Mouse (Mus musculus): ENCODE results near the gene Slc6a8. TPM values are rescaled to one million over a fixed set of nuclear protein-coding genes. Genes with fewer than 3 reads are reported as not detected.
A peak's percentile ranks its signal among the peaks of the same experiment; 100 is the strongest.

The Slc6a8 gene
- polyA plus RNA-seq, 1 experiment from 2014 or later, result 7.5 TPM

DNA sequence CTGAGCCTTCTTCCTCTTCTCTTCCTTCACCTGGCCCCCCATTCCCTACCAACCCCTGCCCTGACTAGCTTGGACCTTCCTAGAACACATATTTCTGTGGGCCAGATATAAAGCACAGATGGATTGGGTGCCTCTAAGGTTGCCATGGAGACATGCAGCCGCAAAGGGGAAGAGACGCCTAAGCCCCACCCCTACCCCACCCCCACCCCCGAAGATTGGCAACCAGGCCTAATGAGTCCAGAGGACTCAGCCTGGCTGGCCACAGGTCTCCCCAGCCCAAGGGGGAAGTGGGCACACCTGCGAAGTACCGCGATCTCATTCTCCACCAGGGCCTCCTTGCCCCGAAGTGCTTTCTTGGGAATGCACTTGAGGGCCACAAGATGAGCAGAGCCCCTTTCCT lies 14.6 kb upstream of the Slc6a8 start:
- no peak overlapping the region for H3K4me2 ChIP-seq
- no peaks in the 10 kb centered on the region for H3K9me3 ChIP-seq (replicated peaks)
- no peak overlapping the region for H3K27ac ChIP-seq
- peaks cover 11% of the 10 kb centered on the region; the same call in 1 of the 2 replicates for H3K27me3 ChIP-seq
- no peak overlapping the region for H3K4me3 ChIP-seq
- 0 out of 2 replicates have a peak, but pooled peaks cover 4% of the 10 kb centered on the region for H3K4me1 ChIP-seq (replicated peaks)
- ATAC-seq (replicated peaks; ENCODE audit: insufficient number of reproducible peaks, insufficient read depth, low FRiP score, low read depth), result no peak
- WGBS, result 47% methylated on average over 7 of the region's 7 CpGs
- H3K36me3 ChIP-seq, result no peaks in the 10 kb centered on the region
- no peak overlapping the region for H3K9ac ChIP-seq

DNA sequence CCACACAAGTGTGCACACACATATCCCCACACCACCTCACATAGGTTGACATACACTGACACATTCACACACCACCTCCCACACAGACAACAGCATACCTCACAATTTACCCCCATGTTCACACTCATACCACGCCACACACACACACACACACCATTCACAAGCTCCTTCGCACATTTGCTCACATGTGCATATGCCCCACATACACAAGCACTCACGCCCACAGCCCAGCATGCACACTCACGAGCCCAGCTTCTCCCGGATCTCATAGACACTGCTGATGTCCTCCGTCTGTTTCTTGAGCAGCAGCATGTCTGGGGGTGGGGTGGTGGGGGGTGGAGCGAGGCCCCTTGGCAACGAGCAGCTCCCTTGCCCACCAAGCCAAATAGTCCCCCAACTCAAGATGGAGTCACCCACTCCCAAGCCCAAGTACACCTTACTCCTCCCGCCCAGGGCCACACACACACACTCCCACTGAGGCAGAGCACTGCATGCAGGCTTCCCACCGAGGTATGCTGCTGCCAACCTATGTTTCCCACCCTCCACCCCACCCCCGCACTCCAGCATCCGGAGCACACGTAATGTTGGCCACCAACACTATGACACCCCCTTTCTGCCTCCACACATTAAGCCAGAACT lies 13.9 kb upstream of the Slc6a8 start:
- H3K9me3 ChIP-seq (replicated peaks), result no peaks in the 10 kb centered on the region
- no peaks in the 10 kb centered on the region for H3K36me3 ChIP-seq
- 0 out of 2 replicates have a peak, but pooled peaks have one; percentile 3 for ATAC-seq (replicated peaks; ENCODE audit: insufficient number of reproducible peaks, insufficient read depth, low FRiP score, low read depth)
- H3K27ac ChIP-seq, result no peak overlapping the region
- 0 out of 2 replicates have a peak, but pooled peaks cover 4% of the 10 kb centered on the region for H3K27me3 ChIP-seq
- H3K4me2 ChIP-seq, result peak overlapping the region; percentile 86
- peak overlapping the region; percentile 56; the same call in 1 of the 2 replicates for H3K9ac ChIP-seq
- 53% methylated on average over 13 of the region's 13 CpGs for WGBS
- peak overlapping the region; percentile 52 for H3K4me3 ChIP-seq
- 0 out of 2 replicates have a peak, but pooled peaks cover 4% of the 10 kb centered on the region for H3K4me1 ChIP-seq (replicated peaks)

DNA sequence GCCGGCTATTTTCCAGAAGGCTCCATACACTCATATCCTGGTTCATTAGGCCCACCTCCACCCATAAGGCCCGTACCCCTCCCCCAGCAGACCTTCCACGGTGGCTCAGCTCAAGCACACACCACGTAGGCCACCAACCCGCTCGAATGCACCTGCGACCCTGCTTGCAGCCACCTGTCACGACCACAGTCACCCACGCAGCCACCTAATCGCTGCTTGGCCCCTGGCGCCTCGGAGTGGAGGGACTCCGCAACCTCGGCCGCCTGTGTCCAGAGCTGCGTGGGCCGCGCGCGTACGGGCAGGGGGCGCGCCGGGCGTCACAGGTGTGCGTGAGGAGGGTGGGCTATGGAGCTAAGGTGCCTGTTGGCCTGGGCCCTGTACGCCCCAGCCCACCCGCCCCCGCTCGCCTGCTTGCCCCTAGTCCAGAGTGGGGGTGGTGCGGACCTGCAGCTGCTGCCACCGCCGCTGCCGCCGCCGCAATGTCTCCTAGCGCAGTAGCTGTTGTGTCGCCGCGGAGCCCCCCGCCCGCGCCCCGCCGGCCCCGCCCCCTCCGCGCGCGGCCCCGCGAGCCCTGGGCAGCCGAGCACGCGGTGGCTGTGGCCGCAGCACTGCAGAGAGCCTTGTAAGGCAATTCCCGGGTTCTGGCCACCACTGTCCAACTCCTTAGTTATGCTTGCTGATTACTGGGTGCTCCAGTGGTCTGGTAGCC lies 13.2 kb upstream of the Slc6a8 start, which contains the start of gene Pnck:
Gene Pnck (minus strand): TSS at position 543 of the 709 bp plus-strand sequence.
- no peaks in the 10 kb centered on the region for H3K9me3 ChIP-seq (replicated peaks)
- H3K4me2 ChIP-seq, result peak within 1 kb of the TSS; percentile 86
- 0 out of 2 replicates have a peak, but pooled peaks cover 4% of the 10 kb centered on the region for H3K4me1 ChIP-seq (replicated peaks)
- 0 out of 2 replicates have a peak, but pooled peaks have one; percentile 44 for ATAC-seq (replicated peaks; ENCODE audit: insufficient number of reproducible peaks, insufficient read depth, low FRiP score, low read depth)
- H3K36me3 ChIP-seq, result no peaks in the 10 kb centered on the region
- 0 out of 2 replicates have a peak, but pooled peaks cover 3% of the 10 kb centered on the region for H3K27me3 ChIP-seq
- 16% methylated on average over 31 of the region's 57 CpGs for WGBS
- H3K9ac ChIP-seq, result peak within 1 kb of the TSS; percentile 56
- peak within 1 kb of the TSS; percentile 52 for H3K4me3 ChIP-seq
- no peak within 1 kb of the TSS for H3K27ac ChIP-seq

DNA sequence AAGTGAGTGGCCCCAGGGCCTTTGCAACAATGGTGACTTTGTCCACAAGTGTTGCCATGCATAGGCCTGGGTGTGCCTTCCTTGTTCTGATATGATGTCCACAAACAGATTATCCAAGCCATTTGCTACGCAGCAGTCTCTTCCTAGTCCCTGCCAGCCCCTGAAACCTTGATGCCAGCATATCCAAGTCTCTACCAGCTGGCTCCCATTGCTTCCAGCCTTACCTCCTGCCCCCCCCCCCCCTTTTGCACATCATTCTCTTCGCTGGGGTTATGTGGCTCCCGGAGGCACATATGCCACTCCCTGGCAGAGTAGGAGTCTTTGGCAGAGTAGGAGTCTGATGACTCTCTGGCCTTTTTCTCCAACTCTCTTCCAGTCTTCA lies 12.7 kb upstream of the Slc6a8 start:
- H3K4me1 ChIP-seq (replicated peaks), result 0 out of 2 replicates have a peak, but pooled peaks cover 4% of the 10 kb centered on the region
- peak overlapping the region; percentile 86 for H3K4me2 ChIP-seq
- no peaks in the 10 kb centered on the region for H3K36me3 ChIP-seq
- ATAC-seq (replicated peaks; ENCODE audit: insufficient number of reproducible peaks, insufficient read depth, low FRiP score, low read depth), result no peak
- H3K9ac ChIP-seq, result peak overlapping the region; percentile 56
- WGBS, result 62% methylated on average over 3 of the region's 3 CpGs
- H3K9me3 ChIP-seq (replicated peaks), result no peaks in the 10 kb centered on the region
- H3K4me3 ChIP-seq, result peak overlapping the region; percentile 52
- no peak overlapping the region for H3K27ac ChIP-seq
- 0 out of 2 replicates have a peak, but pooled peaks cover 3% of the 10 kb centered on the region for H3K27me3 ChIP-seq

DNA sequence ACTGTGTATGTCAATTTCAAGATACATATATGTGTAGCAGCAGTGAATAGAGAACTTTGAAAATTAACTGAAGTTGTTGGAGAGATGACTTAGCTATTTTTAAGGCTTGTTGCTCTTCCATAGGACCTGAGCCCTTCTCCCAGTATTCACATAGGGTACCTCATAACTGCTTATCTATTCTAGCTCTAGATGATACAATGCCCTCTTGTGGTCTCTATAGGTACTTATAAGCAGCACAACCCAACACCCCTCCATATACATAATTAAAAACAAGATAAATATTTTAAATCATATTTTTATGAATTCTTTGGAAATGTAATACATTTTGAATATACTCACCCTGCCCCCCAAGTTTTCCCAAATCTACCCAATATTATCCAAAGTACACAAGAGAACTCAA lies 9.8 kb upstream of the Slc6a8 start:
- H3K27me3 ChIP-seq, result 0 out of 2 replicates have a peak, but pooled peaks cover 3% of the 10 kb centered on the region
- no peak overlapping the region for H3K9ac ChIP-seq
- no peak overlapping the region for H3K27ac ChIP-seq
- H3K36me3 ChIP-seq, result no peaks in the 10 kb centered on the region
- H3K4me2 ChIP-seq, result no peak overlapping the region
- 0 out of 2 replicates have a peak, but pooled peaks cover 4% of the 10 kb centered on the region for H3K4me1 ChIP-seq (replicated peaks)
- ATAC-seq (replicated peaks; ENCODE audit: insufficient number of reproducible peaks, insufficient read depth, low FRiP score, low read depth), result no peak
- H3K4me3 ChIP-seq, result no peak overlapping the region
- no peaks in the 10 kb centered on the region for H3K9me3 ChIP-seq (replicated peaks)

DNA sequence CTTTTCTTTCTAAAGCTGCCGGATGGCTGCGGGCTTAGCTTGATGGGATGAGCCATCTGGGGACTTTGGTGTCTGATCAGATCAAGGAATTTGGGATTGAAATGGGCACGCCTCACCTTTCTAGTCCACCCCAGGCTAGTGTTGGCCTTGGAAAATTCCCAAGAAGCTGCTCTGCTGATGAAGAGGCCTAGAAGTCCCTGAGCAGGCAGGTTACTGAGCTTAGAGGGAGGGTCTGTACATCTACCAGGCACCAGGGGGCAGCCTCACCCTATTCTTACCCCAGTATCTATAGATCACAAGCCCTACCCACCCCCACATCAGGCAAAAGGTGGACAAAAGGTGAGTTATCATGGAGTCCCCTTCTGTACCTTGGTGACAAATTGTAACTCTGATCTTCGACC lies 919 bp upstream of the Slc6a8 start:
- WGBS, result 55% methylated on average over 4 of the region's 4 CpGs
- H3K27me3 ChIP-seq, result no peaks in the 10 kb centered on the region
- no peaks in the 10 kb centered on the region for H3K9me3 ChIP-seq (replicated peaks)
- no peak overlapping the region for H3K9ac ChIP-seq
- no peak overlapping the region for H3K4me2 ChIP-seq
- peaks cover 11% of the 10 kb centered on the region for H3K4me1 ChIP-seq (replicated peaks)
- H3K4me3 ChIP-seq, result peak overlapping the region; percentile 67; the same call in 1 of the 2 replicates
- peaks cover 5% of the 10 kb centered on the region; the same call in 1 of the 2 replicates for H3K36me3 ChIP-seq
- no peak overlapping the region for H3K27ac ChIP-seq
- 0 out of 2 replicates have a peak, but pooled peaks have one; percentile 17 for ATAC-seq (replicated peaks; ENCODE audit: insufficient number of reproducible peaks, insufficient read depth, low FRiP score, low read depth)

DNA sequence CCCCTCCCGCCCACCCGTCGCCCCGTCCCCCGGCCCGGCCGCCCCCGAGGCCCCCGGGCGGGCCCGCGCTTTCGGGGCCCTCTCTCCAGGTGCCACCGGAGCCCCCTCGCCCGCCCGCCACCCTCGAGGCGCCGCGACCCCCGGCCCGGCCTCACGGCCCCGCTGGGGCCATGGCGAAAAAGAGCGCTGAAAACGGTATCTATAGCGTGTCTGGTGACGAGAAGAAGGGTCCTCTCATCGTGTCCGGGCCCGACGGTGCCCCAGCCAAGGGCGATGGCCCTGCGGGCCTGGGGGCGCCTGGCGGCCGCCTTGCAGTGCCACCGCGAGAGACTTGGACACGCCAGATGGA lies 643 bp downstream of the Slc6a8 start:
- peak overlapping the region; percentile 67 for H3K4me3 ChIP-seq
- H3K36me3 ChIP-seq, result peaks cover 6% of the 10 kb centered on the region; the same call in 1 of the 2 replicates
- H3K27ac ChIP-seq, result peak overlapping the region; percentile 85
- 0 out of 2 replicates have a peak, but pooled peaks have one; percentile 8 for ATAC-seq (replicated peaks; ENCODE audit: insufficient number of reproducible peaks, insufficient read depth, low FRiP score, low read depth)
- peak overlapping the region; percentile 78 for H3K9ac ChIP-seq
- no peaks in the 10 kb centered on the region for H3K27me3 ChIP-seq
- H3K9me3 ChIP-seq (replicated peaks), result no peaks in the 10 kb centered on the region
- peaks cover 11% of the 10 kb centered on the region for H3K4me1 ChIP-seq (replicated peaks)
- H3K4me2 ChIP-seq, result peak overlapping the region; percentile 63
- 16% methylated on average over 35 of the region's 42 CpGs for WGBS

DNA sequence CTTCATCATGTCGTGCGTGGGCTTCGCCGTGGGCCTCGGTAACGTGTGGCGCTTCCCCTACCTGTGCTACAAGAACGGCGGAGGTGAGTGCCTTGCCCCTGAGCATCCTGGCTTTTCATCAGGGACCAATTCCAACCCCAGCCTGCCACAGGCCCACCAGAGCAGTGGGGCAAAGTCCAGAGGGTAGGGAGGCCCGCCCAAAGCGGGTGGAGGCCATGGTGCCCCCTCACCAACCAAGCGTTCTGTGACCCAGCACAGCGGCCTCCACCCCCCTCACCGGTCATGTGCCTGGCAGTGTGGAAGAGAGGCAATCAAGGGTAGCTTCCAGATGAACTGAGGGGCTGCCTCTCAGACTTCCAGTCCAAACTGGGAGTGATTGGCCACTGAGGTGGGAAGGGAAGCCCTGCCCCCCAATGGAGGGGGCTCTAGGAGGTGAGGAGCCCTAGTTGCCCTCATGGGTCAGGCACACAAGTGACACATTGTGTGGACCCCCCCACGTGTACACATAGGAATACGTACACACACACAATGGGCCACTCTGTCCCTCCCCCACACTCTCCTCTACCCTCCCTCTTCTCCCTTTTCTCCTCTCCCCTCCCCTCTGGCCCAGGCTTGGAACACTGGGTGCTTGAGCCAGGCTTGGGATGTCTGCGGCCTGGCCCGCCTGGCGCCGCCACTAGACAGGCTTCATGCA lies 1.2 kb downstream of the Slc6a8 start:
- H3K27me3 ChIP-seq, result no peaks in the 10 kb centered on the region
- H3K4me3 ChIP-seq, result peak overlapping the region; percentile 67
- 16% methylated on average over 20 of the region's 20 CpGs for WGBS
- peak overlapping the region; percentile 78 for H3K9ac ChIP-seq
- H3K27ac ChIP-seq, result peak overlapping the region; percentile 85
- H3K4me2 ChIP-seq, result peak overlapping the region; percentile 63
- H3K9me3 ChIP-seq (replicated peaks), result no peaks in the 10 kb centered on the region
- ATAC-seq (replicated peaks; ENCODE audit: insufficient number of reproducible peaks, insufficient read depth, low FRiP score, low read depth), result peak; percentile 16
- peaks cover 11% of the 10 kb centered on the region for H3K4me1 ChIP-seq (replicated peaks)
- peaks cover 6% of the 10 kb centered on the region; the same call in 1 of the 2 replicates for H3K36me3 ChIP-seq

DNA sequence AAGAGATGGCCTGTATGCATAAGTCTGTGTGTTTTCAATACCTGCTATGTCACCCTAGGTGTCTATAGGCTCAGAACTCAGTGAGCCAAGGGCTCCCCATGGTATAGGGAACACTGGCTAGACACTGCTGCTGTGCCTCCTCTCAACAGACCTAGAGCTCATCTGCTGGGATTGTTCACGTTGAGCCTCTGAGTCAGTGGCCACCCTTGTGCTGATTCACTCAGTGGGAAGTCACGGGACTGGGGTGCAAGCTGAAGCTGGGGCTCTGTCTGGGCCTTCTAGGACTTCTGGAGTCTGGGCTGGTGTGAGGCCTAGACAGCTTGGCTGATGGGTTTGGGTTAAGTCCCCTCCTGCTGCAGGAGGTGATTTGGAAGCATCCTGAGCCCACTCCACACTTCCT lies 2.3 kb downstream of the Slc6a8 start:
- WGBS, result 62% methylated on average over 2 of the region's 2 CpGs
- H3K9ac ChIP-seq, result no peak overlapping the region
- no peaks in the 10 kb centered on the region for H3K27me3 ChIP-seq
- no peak overlapping the region for H3K27ac ChIP-seq
- H3K9me3 ChIP-seq (replicated peaks), result no peaks in the 10 kb centered on the region
- H3K4me3 ChIP-seq, result peak overlapping the region; percentile 67
- peaks cover 11% of the 10 kb centered on the region for H3K4me1 ChIP-seq (replicated peaks)
- H3K4me2 ChIP-seq, result peak overlapping the region; percentile 63
- ATAC-seq (replicated peaks; ENCODE audit: insufficient number of reproducible peaks, insufficient read depth, low FRiP score, low read depth), result no peak
- H3K36me3 ChIP-seq, result peaks cover 6% of the 10 kb centered on the region; the same call in 1 of the 2 replicates

DNA sequence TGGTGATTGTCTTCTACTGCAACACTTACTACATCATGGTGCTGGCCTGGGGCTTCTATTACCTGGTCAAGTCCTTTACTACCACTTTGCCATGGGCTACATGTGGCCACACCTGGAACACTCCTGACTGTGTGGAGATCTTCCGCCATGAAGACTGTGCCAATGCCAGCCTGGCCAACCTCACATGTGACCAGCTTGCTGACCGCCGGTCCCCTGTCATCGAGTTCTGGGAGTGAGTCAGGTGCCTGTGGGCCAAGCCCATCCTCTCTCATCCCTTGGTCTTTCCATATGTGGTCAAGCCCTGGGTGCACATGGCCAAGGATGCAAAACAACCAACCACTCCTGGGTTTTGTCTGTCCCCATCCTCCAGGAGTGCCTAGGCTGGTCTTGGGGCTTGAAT lies 3.7 kb downstream of the Slc6a8 start:
- 94% methylated on average over 4 of the region's 4 CpGs for WGBS

DNA sequence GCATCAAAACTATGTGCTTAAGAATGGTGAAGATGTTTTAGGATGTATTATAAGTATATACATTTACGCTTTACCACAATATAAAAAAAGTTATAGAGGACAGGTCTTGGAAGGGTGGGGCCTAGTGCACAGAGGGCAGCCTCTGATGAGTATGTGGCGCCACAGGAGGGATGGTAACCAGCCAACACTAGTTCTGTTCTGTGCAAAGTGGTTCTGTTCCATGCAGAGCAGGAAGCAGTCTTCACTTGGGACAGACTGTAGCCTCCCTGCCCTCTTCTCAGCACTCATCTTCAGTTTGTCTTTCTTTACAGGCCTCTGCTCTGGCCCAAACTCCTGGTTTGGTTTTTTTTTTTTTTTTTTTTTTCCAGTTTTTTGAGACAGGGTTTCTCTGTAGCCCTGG lies 11.2 kb downstream of the Slc6a8 start:
- 84% methylated on average over 2 of the region's 2 CpGs for WGBS
- Histone ChIP-seq H3K36me3 (peaks cover 32% of the 10 kb centered on the region), H3K9me3 (replicated peaks) (no peaks in the 10 kb centered on the region), H3K9ac (no peak overlapping the region), H3K4me2 (no peak overlapping the region), H3K27ac (no peak overlapping the region), H3K4me3 (no peak overlapping the region), H3K27me3 (no peaks in the 10 kb centered on the region), H3K4me1 (replicated peaks) (peaks cover 2% of the 10 kb centered on the region; the same call in 1 of the 2 replicates)
- ATAC-seq (replicated peaks; ENCODE audit: insufficient number of reproducible peaks, insufficient read depth, low FRiP score, low read depth), result no peak

More for the DNA sequence above, 3.7 kb downstream of the Slc6a8 start:
- Histone ChIP-seq H3K4me3 (no peak overlapping the region), H3K9me3 (replicated peaks) (no peaks in the 10 kb centered on the region), H3K9ac (no peak overlapping the region), H3K27ac (no peak overlapping the region), H3K36me3 (peaks cover 18% of the 10 kb centered on the region; the same call in 1 of the 2 replicates), H3K27me3 (no peaks in the 10 kb centered on the region), H3K4me1 (replicated peaks) (peaks cover 11% of the 10 kb centered on the region), H3K4me2 (no peak overlapping the region)
- no peak for ATAC-seq (replicated peaks; ENCODE audit: insufficient number of reproducible peaks, insufficient read depth, low FRiP score, low read depth)
